Mouse (Mus musculus) heart, adult 2 months (tissue): Measurements from ENCODE around the gene Ppm1h.

Experiments used
- EP300 ChIP-seq: fragments of 200-500 bp; IDR thresholded peaks from 2 replicates; pipeline ENCODE4 v1.6.1; 2011; ENCODE audit warnings: low read depth, low read length, control low read depth; ENCODE audit not compliant: insufficient read depth
- POLR2A ChIP-seq: fragments of 200-500 bp; IDR thresholded peaks from 2 replicates; pipeline ENCODE4 v1.6.1; 2011; ENCODE audit warnings: mild to moderate bottlenecking, low read depth, low read length, control low read depth; ENCODE audit not compliant: insufficient read depth

DNA sequence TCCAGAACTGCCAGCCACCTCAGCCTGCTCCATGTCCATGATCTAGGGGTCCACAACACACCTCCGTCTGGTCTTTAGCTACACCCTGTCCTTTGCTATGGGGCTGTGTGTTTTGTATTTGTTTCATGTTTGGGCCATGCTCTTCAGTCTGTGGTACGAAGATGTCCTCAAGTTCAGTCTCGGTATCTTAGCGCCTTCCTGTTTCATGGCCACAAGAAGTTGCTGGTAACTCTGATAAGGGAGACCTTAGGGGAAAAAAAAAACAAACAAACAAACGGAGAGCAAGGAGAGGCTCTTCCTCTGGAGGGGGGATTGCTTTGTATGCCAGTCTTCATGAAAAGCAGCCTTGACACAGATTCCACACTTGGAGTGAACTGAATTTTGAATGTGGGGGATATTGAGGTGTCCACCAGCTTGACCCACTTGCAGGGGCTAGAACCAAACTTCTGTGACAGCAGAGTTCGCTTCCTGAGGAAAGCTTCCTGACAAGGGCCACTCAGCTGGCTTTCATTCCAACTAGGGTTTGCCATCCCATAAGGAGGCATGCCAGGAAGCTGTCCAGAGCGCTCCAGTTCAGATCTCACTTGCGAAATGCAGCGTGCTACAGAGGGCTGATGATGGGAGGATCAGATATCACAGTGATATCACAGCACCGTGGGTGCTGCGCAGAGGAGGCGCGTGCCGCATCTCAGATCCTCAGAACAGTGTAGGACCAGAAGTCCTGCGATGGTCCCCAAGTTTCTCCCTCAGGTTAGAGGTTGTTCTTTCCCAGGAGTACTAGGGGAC is 254.7 kb downstream of the Ppm1h start:
- TF ChIP-seq EP300: no peak
- no peak for TF ChIP-seq POLR2A
